Mouse (Mus musculus) testis, postnatal 14 days (tissue): ENCODE measurements around the gene Pgap3.
A peak's percentile ranks its signal among the peaks of the same experiment; 100 is the strongest.

Experiments used
- DNase-seq: peaks from one replicate; pipeline ENCODE4 v3.0.0; 2021; ENCODE audit warnings: low spot score

Pgap3 gene

GRCm38 (mm10) chr11:98355732-98356299, 44.5 kb downstream of the Pgap3 start:
- no peak for DNase-seq

- no peak for DNase-seq
Observed at GRCm38 (mm10) chr11:98354445-98354844, 45.8 kb downstream of the Pgap3 start.

GRCm38 (mm10) chr11:98353651-98354211, 46.6 kb downstream of the Pgap3 start:
- no peak for DNase-seq

- no peak for DNase-seq
Observed at GRCm38 (mm10) chr11:98352272-98352990, 47.9 kb downstream of the Pgap3 start.

- DNase-seq, result no peak
Observed at GRCm38 (mm10) chr11:98349308-98349707, 51.0 kb downstream of the Pgap3 start.

GRCm38 (mm10) chr11:98348083-98348961, 52.0 kb downstream of the Pgap3 start, which contains the start of gene Ppp1r1b:
Ppp1r1b (plus strand) TSS chr11:98348404.
- peak; percentile 73 for DNase-seq

- DNase-seq, result no peak
Observed at GRCm38 (mm10) chr11:98347385-98348082, 52.8 kb downstream of the Pgap3 start.

- DNase-seq, result no peak
Observed at GRCm38 (mm10) chr11:98346168-98346567, 54.1 kb downstream of the Pgap3 start.

- DNase-seq, result peak; percentile 79
Observed at GRCm38 (mm10) chr11:98345253-98345652, 55.0 kb downstream of the Pgap3 start.

- DNase-seq, result peak; percentile 88
Observed at GRCm38 (mm10) chr11:98342000-98342945, 58.0 kb downstream of the Pgap3 start.

- DNase-seq, result no peak
Observed at GRCm38 (mm10) chr11:98341174-98341573, 59.1 kb downstream of the Pgap3 start.

GRCm38 (mm10) chr11:98340597-98340996, 59.7 kb downstream of the Pgap3 start:
- no peak for DNase-seq

GRCm38 (mm10) chr11:98339679-98340287, 60.5 kb downstream of the Pgap3 start:
- no peak for DNase-seq

- no peak for DNase-seq
Observed at GRCm38 (mm10) chr11:98339071-98339501, 61.2 kb downstream of the Pgap3 start.
